Mouse (Mus musculus): ENCODE data around the gene Ush1g.

Gene Ush1g

GRCm38 (mm10) chr11:115270148-115270861, 51.5 kb downstream of the Ush1g start:
- DNase-seq (ENCODE audit: low spot score in 2 of 2), result peak; percentile 69 to 81

DNA sequence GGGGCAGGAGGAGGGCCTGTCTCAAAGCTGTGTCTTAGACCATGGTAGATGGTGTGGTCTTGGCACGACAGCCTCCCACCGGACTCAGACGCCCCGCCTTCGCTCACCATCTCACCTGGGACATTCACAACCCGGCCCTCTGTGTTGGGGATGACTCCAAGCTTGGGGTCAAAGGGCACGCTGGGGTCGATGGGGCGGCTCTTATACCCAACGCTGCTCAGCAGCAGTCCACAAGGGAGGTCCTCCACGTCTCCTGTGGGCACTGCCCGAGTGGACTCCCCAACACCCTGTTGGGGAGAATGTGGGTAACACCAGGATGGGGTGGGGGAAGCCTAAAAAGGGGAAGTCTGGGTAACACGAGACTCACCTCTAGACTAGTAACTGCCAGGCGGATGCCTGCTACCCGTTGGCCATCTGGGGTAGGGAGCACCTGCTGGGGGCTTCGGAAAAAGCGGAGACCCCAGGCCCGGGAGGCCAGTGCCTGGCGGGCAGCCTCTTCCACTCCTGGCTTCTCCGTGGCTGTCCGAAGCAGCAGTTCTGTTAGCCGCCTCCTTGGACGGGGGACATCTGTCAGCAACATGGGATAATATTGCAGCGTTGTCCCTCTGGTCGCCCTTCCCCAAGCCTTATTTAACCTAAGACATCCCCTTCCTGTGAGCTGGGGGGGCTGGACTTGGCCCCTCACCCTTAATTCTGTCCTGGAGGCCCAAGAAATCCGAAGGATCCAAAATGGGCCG, 52.3 kb downstream of the Ush1g start:
- DNase-seq (ENCODE audit: low spot score in 2 of 2), result no peak

GRCm38 (mm10) chr11:115267958-115268357, 53.9 kb downstream of the Ush1g start:
- DNase-seq (ENCODE audit: low spot score in 2 of 2), result no peak

GRCm38 (mm10) chr11:115267061-115267883, 54.6 kb downstream of the Ush1g start, which contains the start of gene Grin2c:
Gene Grin2c (minus strand): TSS chr11:115267243.
- no peak for DNase-seq (ENCODE audit: low spot score in 2 of 2)

GRCm38 (mm10) chr11:115266400-115266778, 55.5 kb downstream of the Ush1g start:
- no peak for DNase-seq (ENCODE audit: low spot score in 2 of 2)

DNA sequence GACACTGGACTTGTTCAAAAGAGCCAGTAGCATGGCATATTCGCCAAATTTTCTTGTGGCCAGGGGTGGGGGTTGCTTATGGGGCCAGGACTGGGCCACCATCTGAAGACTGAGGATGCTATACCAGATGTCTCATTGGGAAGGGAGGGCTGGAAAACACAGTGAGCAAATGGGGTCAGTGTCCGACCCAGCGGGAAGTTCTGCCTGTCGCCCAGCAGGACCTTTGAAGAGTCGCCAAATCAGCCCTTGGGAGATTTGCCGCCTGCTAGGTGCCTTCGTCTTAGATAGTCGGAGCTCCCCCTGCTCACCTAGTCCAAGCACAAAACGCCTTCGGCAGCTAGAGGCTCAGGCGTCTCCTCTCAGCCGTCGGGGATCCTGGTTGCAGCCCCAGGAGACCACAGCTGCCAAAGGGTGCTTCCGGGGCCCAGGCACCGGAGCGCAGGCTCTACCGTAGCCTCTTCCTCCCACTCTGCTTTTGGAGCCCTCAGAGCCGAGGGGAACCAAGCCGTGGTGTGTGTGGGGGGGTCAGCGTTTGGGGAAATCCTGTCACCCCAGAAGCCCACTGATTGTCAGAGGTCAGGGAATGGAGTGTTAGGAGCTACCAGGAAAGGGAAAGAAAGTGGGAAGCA, 56.0 kb downstream of the Ush1g start:
- DNase-seq (ENCODE audit: low spot score in 2 of 2), result no peak
